Mouse (Mus musculus) adrenal gland (tissue): ENCODE data around the gene Tagln3.

Source experiments
- intact Hi-C: fragments of 180-260 bp; cut with DNase I; formaldehyde crosslinking; loops from one replicate; pipeline ENCODE4 v1.15.1; 2025
- long read RNA-seq, 2 experiments: library from polyadenylated mRNA; unstranded; transcript quantifications; one replicate each; pipeline ENCODE4 v2.0.0; 2020; ENCODE audit warnings: borderline replicate concordance in 1 of 2; ENCODE audit not compliant: insufficient replicate concordance in 1 of 2

Tagln3 gene
- long read RNA-seq, experiment 1, transcript Tagln3-201 (4 exons, 1,240 nt): major isoform, 7 of 7 reads
- long read RNA-seq, experiment 1, partial matches to known transcripts: 0 of 7 reads
- long read RNA-seq, experiment 1, other reads (novel, unspliced or antisense): 0 of 7 reads
- long read RNA-seq, experiment 2, transcript Tagln3-201 (4 exons, 1,240 nt): major isoform, 13 of 13 reads
- long read RNA-seq, experiment 2, partial matches to known transcripts: 0 of 13 reads
- long read RNA-seq, experiment 2, other reads (novel, unspliced or antisense): 0 of 13 reads

- intact Hi-C loops: no loop called here
These were observed at the start of gene Tagln3 for GRCm38 (mm10) chr16:45724061-45724741. Gene Tagln3, minus strand, starts transcription at chr16:45724608.

GRCm38 (mm10) chr16:45770914-45771313 lies 46.5 kb upstream of the Tagln3 start:
- intact Hi-C loops: no loop called here

- intact Hi-C loops: no loop called here
These were observed 43.6 kb upstream of the Tagln3 start for GRCm38 (mm10) chr16:45767853-45768640.

GRCm38 (mm10) chr16:45767434-45767833 lies 43.0 kb upstream of the Tagln3 start:
- intact Hi-C loops: no loop called here

GRCm38 (mm10) chr16:45765801-45766494 lies 41.5 kb upstream of the Tagln3 start:
- intact Hi-C loops: no loop called here

GRCm38 (mm10) chr16:45765102-45765501 lies 40.7 kb upstream of the Tagln3 start:
- intact Hi-C loops: no loop called here

GRCm38 (mm10) chr16:45762859-45763505 lies 38.6 kb upstream of the Tagln3 start:
- intact Hi-C loops: no loop called here

- intact Hi-C loops: no loop called here
These were observed 37.0 kb upstream of the Tagln3 start for GRCm38 (mm10) chr16:45761425-45761824.

GRCm38 (mm10) chr16:45758726-45759269 lies 34.4 kb upstream of the Tagln3 start:
- intact Hi-C loops: loop anchor here (5.0 kb wide), 3 partner anchors 54 to 264 kb away; no protein-coding TSS in a partner anchor

GRCm38 (mm10) chr16:45757421-45758078 lies 33.1 kb upstream of the Tagln3 start:
- intact Hi-C loops: loop anchor here (5.0 kb wide), 3 partner anchors 55 to 265 kb away; no protein-coding TSS in a partner anchor

- intact Hi-C loops: loop anchor here (5.0 kb wide), 3 partner anchors 55 to 265 kb away; no protein-coding TSS in a partner anchor
These were observed 32.4 kb upstream of the Tagln3 start for GRCm38 (mm10) chr16:45756855-45757254.

GRCm38 (mm10) chr16:45743591-45744144 lies 19.3 kb upstream of the Tagln3 start:
- intact Hi-C loops: no loop called here

- intact Hi-C loops: no loop called here
These were observed 18.4 kb upstream of the Tagln3 start, which contains the start of gene Abhd10 for GRCm38 (mm10) chr16:45742615-45743476. Gene Abhd10, minus strand, starts transcription at chr16:45742955.

GRCm38 (mm10) chr16:45737880-45738279 lies 13.5 kb upstream of the Tagln3 start:
- intact Hi-C loops: loop anchor here (5.0 kb wide), 1 partner anchor 51 kb away; no protein-coding TSS in a partner anchor

GRCm38 (mm10) chr16:45736724-45737123 lies 12.3 kb upstream of the Tagln3 start:
- intact Hi-C loops: loop anchor here (5.0 kb wide), 1 partner anchor 49 kb away; no protein-coding TSS in a partner anchor

GRCm38 (mm10) chr16:45729163-45729562 lies 4.8 kb upstream of the Tagln3 start:
- intact Hi-C loops: no loop called here

- intact Hi-C loops: no loop called here
These were observed 314 bp upstream of the Tagln3 start for GRCm38 (mm10) chr16:45724742-45725102.

- intact Hi-C loops: no loop called here
These were observed 1.1 kb downstream of the Tagln3 start for GRCm38 (mm10) chr16:45723172-45723901.
